23 mouse cellular contexts compared by ENCODE assay signal in the genomic region with DNA sequence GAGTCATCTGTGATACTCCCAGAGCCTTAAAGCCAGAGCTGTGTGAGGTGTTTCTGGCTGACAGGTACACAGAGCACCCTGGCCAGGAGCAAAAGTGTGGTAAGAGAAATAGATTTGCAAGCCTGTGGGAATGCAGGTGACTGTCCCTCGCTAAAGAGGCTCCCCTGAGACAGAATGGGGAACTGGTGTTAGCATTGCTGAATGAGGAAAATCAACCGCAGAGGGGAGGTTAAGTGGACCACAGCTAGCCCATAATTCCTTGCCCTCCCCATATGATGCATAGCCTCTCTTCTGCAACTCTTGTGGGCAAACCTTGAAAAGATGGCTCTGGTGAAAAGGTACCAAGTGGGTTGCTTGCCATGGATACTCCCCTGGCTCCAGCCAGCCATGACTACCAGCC. TPM values are rescaled to one million over a fixed set of nuclear protein-coding genes. Genes with fewer than 3 reads are reported as not detected.
DNase-seq lines count a peak whose midpoint lies in the region; ATAC-seq and TF ChIP-seq lines count a peak whose summit lies in the region.
"Had no signal": no experiment of that assay in that cellular context is flagged by ENCODE, and none has a peak within 500 bp of the region (broad histone marks: within the 10 kb centered on the region; RNA-seq: fewer than 3 reads in every experiment).

No protein-coding gene starts in this region.

- no peaks in the 10 kb centered on the region for H3K36me3 ChIP-seq in C2C12 (ENCODE audit: control insufficient read depth, insufficient read depth)
- H3K36me3 ChIP-seq in intestine, postnatal 0 days (ENCODE audit: control insufficient read depth, insufficient read depth) = no peaks in the 10 kb centered on the region
- H3K36me3 ChIP-seq in myocyte (ENCODE audit: control insufficient read depth, insufficient read depth) = no peaks in the 10 kb centered on the region
- H3K36me3 ChIP-seq: embryonic facial prominence, embryonic 12.5 days; forebrain, embryonic 15.5 days; heart, embryonic 12.5 days had no signal

- H3K9me3 ChIP-seq in intestine, postnatal 0 days (ENCODE audit: control insufficient read depth) = no peaks in the 10 kb centered on the region
- H3K9me3 ChIP-seq: embryonic facial prominence, embryonic 12.5 days; forebrain, embryonic 15.5 days; heart, embryonic 12.5 days had no signal

- H3K4me1 ChIP-seq in bone marrow macrophage, adult 2 months (ENCODE audit: control insufficient read depth, insufficient read depth, low read length) = peaks cover 51% of the 10 kb centered on the region
- peaks cover 5% of the 10 kb centered on the region; the same call in 1 of the 2 replicates for H3K4me1 ChIP-seq in intestine, postnatal 0 days (replicated peaks; ENCODE audit: control insufficient read depth, insufficient read depth, low read length)

- 75% methylated on average over 2 of the region's 2 CpGs for WGBS in intestine, postnatal 0 days

- no peak for TF ChIP-seq CTCF in C2C12 (IDR thresholded peaks at IDR 0.05; ENCODE audit: control insufficient read depth, insufficient read depth, insufficient read length)
- no peak for TF ChIP-seq CTCF in bone marrow macrophage, adult 2 months (IDR thresholded peaks at IDR 0.05; ENCODE audit: low read depth, low read length)
- no peak for TF ChIP-seq CTCF in intestine, postnatal 0 days (IDR thresholded peaks at IDR 0.05; ENCODE audit: low read depth)

- TF ChIP-seq POLR2A in bone marrow macrophage, adult 2 months (IDR thresholded peaks at IDR 0.05; ENCODE audit: borderline replicate concordance, low read depth, low read length) = no peak
- TF ChIP-seq POLR2A in myocyte (IDR thresholded peaks at IDR 0.05; ENCODE audit: insufficient read length, low read depth) = no peak

- no peaks in the 10 kb centered on the region for H3K79me2 ChIP-seq in C2C12 (ENCODE audit: control insufficient read depth, insufficient read depth)
- no peaks in the 10 kb centered on the region for H3K79me2 ChIP-seq in myocyte (ENCODE audit: control insufficient read depth, insufficient read depth)

- DNase-seq in layer of hippocampus, postnatal 25 days (ENCODE audit: extremely low spot score in 1 of 2, low spot score in 1 of 2) = no peak
- DNase-seq in lung, postnatal 36 days = no peak
- no peak for DNase-seq in retina, postnatal 1 day
- DNase-seq: B cell, adult 2 months; cerebellum, adult 2 months; cerebellum, postnatal 14 days; gastrocnemius, postnatal 14 days; heart, postnatal 36 days had no signal

- no peak overlapping the region for H3K4me2 ChIP-seq in intestine, postnatal 0 days (replicated peaks; ENCODE audit: low read depth)
- peak overlapping the region; percentile 63 for H3K4me2 ChIP-seq in myocyte (ENCODE audit: low read depth)
- H3K4me2 ChIP-seq: embryonic facial prominence, embryonic 12.5 days; forebrain, embryonic 15.5 days; hindbrain, embryonic 14.5 days had no signal

- H3K27ac ChIP-seq in bone marrow macrophage, adult 2 months (ENCODE audit: insufficient read depth, low read depth, low read length) = peak overlapping the region; percentile 51; the same call in 1 of the 2 replicates
- peak overlapping the region; percentile 29; the same call in 1 of the 2 replicates for H3K27ac ChIP-seq in intestine, postnatal 0 days (ENCODE audit: low read depth, low read length)
- H3K27ac ChIP-seq: embryonic facial prominence, embryonic 12.5 days; forebrain, embryonic 15.5 days; hindbrain, embryonic 14.5 days had no signal

- no peak overlapping the region for H3K4me3 ChIP-seq in C2C12 (ENCODE audit: insufficient read depth, poor library complexity, severe bottlenecking)
- H3K4me3 ChIP-seq in bone marrow macrophage, adult 2 months (ENCODE audit: insufficient read depth, low read length) = no peak overlapping the region
- no peak overlapping the region for H3K4me3 ChIP-seq in intestine, postnatal 0 days (ENCODE audit: low read depth, low read length)
- H3K4me3 ChIP-seq in myocyte = no peak overlapping the region
- H3K4me3 ChIP-seq: embryonic facial prominence, embryonic 12.5 days; forebrain, embryonic 15.5 days; heart, embryonic 12.5 days had no signal

- H3K9ac ChIP-seq in intestine, postnatal 0 days (ENCODE audit: low read depth, low read length) = no peak overlapping the region
- H3K9ac ChIP-seq: forebrain, embryonic 15.5 days; hindbrain, embryonic 14.5 days had no signal

- no peaks in the 10 kb centered on the region for H3K79me3 ChIP-seq in C2C12 (ENCODE audit: low read depth)

- H3ac ChIP-seq in C2C12 (ENCODE audit: control insufficient read depth, insufficient read length, low read depth) (no peak overlapping the region), myocyte (ENCODE audit: control insufficient read depth, insufficient read length) (no peak overlapping the region)

- ATAC-seq in intestine, postnatal 0 days = no peak
- ATAC-seq: activated CD4-positive, CD25-positive, alpha-beta regulatory T cell, adult 4 months; forebrain, embryonic 15.5 days had no signal

- H3K27me3 ChIP-seq in C2C12 (ENCODE audit: control insufficient read depth, insufficient read depth, insufficient read length) = no peaks in the 10 kb centered on the region
- no peaks in the 10 kb centered on the region for H3K27me3 ChIP-seq in intestine, postnatal 0 days (replicated peaks; ENCODE audit: control insufficient read depth, insufficient read depth, low read length)
- H3K27me3 ChIP-seq in myocyte (ENCODE audit: control insufficient read depth, insufficient read depth, insufficient read length) = no peaks in the 10 kb centered on the region
- H3K27me3 ChIP-seq: embryonic facial prominence, embryonic 12.5 days; forebrain, embryonic 15.5 days; heart, embryonic 12.5 days; Patski had no signal

TF ChIP-seq in C2C12, 6 proteins besides CTCF, POLR2A, EP300 and RAD21:
- peak; percentile 24 for TF ChIP-seq MYOD1 (IDR thresholded peaks at IDR 0.05; ENCODE audit: control insufficient read depth, insufficient read length, low read depth)
- TF ChIP-seq MYOG (IDR thresholded peaks at IDR 0.05; ENCODE audit: control insufficient read depth, extremely low read depth, insufficient read length) = no peak
- TF ChIP-seq FOSL1 (IDR thresholded peaks at IDR 0.05; ENCODE audit: insufficient read depth, low read length, poor library complexity, severe bottlenecking) = no peak

TF ChIP-seq in myocyte, 11 proteins besides CTCF, POLR2A, EP300 and RAD21:
- TF ChIP-seq E2F4 (IDR thresholded peaks at IDR 0.05; ENCODE audit: insufficient read depth) = no peak
- no peak for TF ChIP-seq SRF (IDR thresholded peaks at IDR 0.05; ENCODE audit: control insufficient read depth, insufficient read length, low read depth)
- no peak for TF ChIP-seq USF1 (IDR thresholded peaks at IDR 0.05; ENCODE audit: low read depth)
- TF ChIP-seq POLR2AphosphoS2 (IDR thresholded peaks at IDR 0.05; ENCODE audit: insufficient read length, low read depth) = no peak

RNA-seq across cellular contexts. Expression of a gene that starts 9.9 kb away (rescaled TPM):
- 40.2 TPM for polyA plus RNA-seq in C2C12 (2012; fragmentation: generic; extraction: Trizol)
- polyA plus RNA-seq in bone marrow macrophage, adult 2 months (2012; ENCODE audit: insufficient read depth, insufficient read length, missing spikeins) = 56.1 and 65.3 TPM in 2 replicates
- 33.7 and 39.3 TPM in 2 replicates for polyA plus RNA-seq in intestine, postnatal 0 days (2015; fragmentation: Nextera tagmentation; extraction: Ambion mirVana)
- 33.9 TPM for polyA plus RNA-seq in myocyte (2012; fragmentation: generic; extraction: Trizol)
- total RNA-seq in layer of hippocampus, postnatal 25 days (2021) = 10 to 100 TPM; 24.4 to 25.7 TPM
- polyA plus RNA-seq: activated CD4-positive, CD25-positive, alpha-beta regulatory T cell, adult 4 months had no signal

RNA-seq across cellular contexts. Expression of a gene that starts 41.8 kb away (rescaled TPM):
- polyA plus RNA-seq in C2C12 (2012; fragmentation: generic; extraction: Trizol) = 0.14 TPM
- polyA plus RNA-seq in bone marrow macrophage, adult 2 months (2012; ENCODE audit: insufficient read depth, insufficient read length, missing spikeins) = not detected in 2 replicates
- polyA plus RNA-seq in intestine, postnatal 0 days (2015; fragmentation: Nextera tagmentation; extraction: Ambion mirVana) = 0.08 TPM in 1 of 2 replicates, not detected in the other
- 0.49 TPM for polyA plus RNA-seq in myocyte (2012; fragmentation: generic; extraction: Trizol)
- total RNA-seq in layer of hippocampus, postnatal 25 days (2021) = 1 to 10 TPM; 1.1 to 1.7 TPM
- total RNA-seq: adrenal gland, postnatal 14 days; gastrocnemius, adult 18-20 months; gastrocnemius, postnatal 14 days; heart, adult 8-10 months; heart, postnatal 36 days had no signal
- polyA plus RNA-seq: activated CD4-positive, CD25-positive, alpha-beta regulatory T cell, adult 4 months; heart, embryonic 12.5 days; heart, postnatal 0 days had no signal

RNA-seq across cellular contexts. Expression of a gene that starts 41.8 kb away (rescaled TPM):
- polyA plus RNA-seq in C2C12 (2012; fragmentation: generic; extraction: Trizol) (0.01 TPM), myocyte (2012; fragmentation: generic; extraction: Trizol) (0.82 TPM)
- polyA plus RNA-seq in bone marrow macrophage, adult 2 months (2012; ENCODE audit: insufficient read depth, insufficient read length, missing spikeins) = not detected in 2 replicates
- not detected in 2 replicates for polyA plus RNA-seq in intestine, postnatal 0 days (2015; fragmentation: Nextera tagmentation; extraction: Ambion mirVana)
- total RNA-seq in layer of hippocampus, postnatal 25 days (2021) = under 1 TPM; 0.25 to 0.92 TPM
- total RNA-seq: adrenal gland, adult 18-20 months; gastrocnemius, adult 18-20 months; gastrocnemius, postnatal 14 days; heart, postnatal 36 days had no signal
- polyA plus RNA-seq: activated CD4-positive, CD25-positive, alpha-beta regulatory T cell, adult 4 months; heart, embryonic 12.5 days; heart, postnatal 0 days had no signal
